Mouse (Mus musculus) olfactory bulb, adult 2 months (tissue): ENCODE results near the gene Pacrg. TPM values are rescaled to one million over a fixed set of nuclear protein-coding genes. Genes with fewer than 3 reads are reported as not detected.
A peak's percentile ranks its signal among the peaks of the same experiment; 100 is the strongest.

Experiments
- H3K27ac ChIP-seq: fragments of 200-500 bp; 2 replicates; pipeline ENCODE4 v1.5.1; 2012; ENCODE audit warnings: low read depth, low read length; ENCODE audit not compliant: insufficient read depth
- H3K4me1 ChIP-seq: fragments of 200-500 bp; 2 replicates; pipeline ENCODE4 v1.6.1; 2012; ENCODE audit warnings: low read length; ENCODE audit not compliant: control insufficient read depth, insufficient read depth
- H3K4me3 ChIP-seq: fragments of 200-500 bp; 2 replicates; pipeline ENCODE4 v1.5.1; 2012; ENCODE audit warnings: mild to moderate bottlenecking, low read depth, low read length, moderate library complexity; ENCODE audit not compliant: insufficient read depth
- CTCF ChIP-seq: fragments of 200-500 bp; IDR thresholded peaks from 2 replicates; pipeline ENCODE4 v1.5.1; 2012; ENCODE audit warnings: low read depth, mild to moderate bottlenecking, low read length, moderate library complexity; ENCODE audit not compliant: insufficient read depth
- POLR2A ChIP-seq: fragments of 200-500 bp; IDR thresholded peaks from 2 replicates; pipeline ENCODE4 v1.6.1; 2012; ENCODE audit warnings: mild to moderate bottlenecking, low read depth, low read length, moderate library complexity; ENCODE audit not compliant: insufficient read depth
- WGBS: fragments of 180-500 bp; shearing (Covaris S2); methylation state at CpG from one replicate; pipeline ENCODE4 v1.1.7; 2018; 5-methylcytosine and 5-hydroxymethylcytosine counted together
- polyA plus RNA-seq: library from polyadenylated mRNA; stranded (reverse); fragments of >200 nt; gene quantifications from 2 replicates; pipeline ENCODE4 v1.2.4, GENCODE M21; 2012; ENCODE audit warnings: low replicate concordance; ENCODE audit not compliant: missing spikeins, insufficient read depth, insufficient read length

Pacrg gene
- polyA plus RNA-seq, 1 experiment, result not detected

- no peak for TF ChIP-seq POLR2A
- no peak for TF ChIP-seq CTCF
- H3K4me1 ChIP-seq, result peaks cover 15% of the 10 kb centered on the region
- no peak overlapping the region for H3K4me3 ChIP-seq
- no peak overlapping the region for H3K27ac ChIP-seq
- WGBS, result 90% methylated on average over 6 of the region's 6 CpGs
Measured at GRCm38 (mm10) chr17:10383406-10383805, 456.7 kb downstream of the Pacrg start.

GRCm38 (mm10) chr17:10378467-10379175, 461.5 kb downstream of the Pacrg start:
- WGBS, result 36% methylated on average over 10 of the region's 10 CpGs
- Histone ChIP-seq H3K4me3 (no peak overlapping the region), H3K27ac (peak overlapping the region; percentile 18), H3K4me1 (peaks cover 17% of the 10 kb centered on the region)
- TF ChIP-seq CTCF, result no peak
- TF ChIP-seq POLR2A, result no peak

- no peak overlapping the region for H3K4me3 ChIP-seq
- WGBS, result 98% methylated on average over 2 of the region's 2 CpGs
- H3K4me1 ChIP-seq, result peaks cover 18% of the 10 kb centered on the region
- TF ChIP-seq POLR2A, result no peak
- no peak for TF ChIP-seq CTCF
- H3K27ac ChIP-seq, result no peak overlapping the region
Measured at GRCm38 (mm10) chr17:10377606-10378005, 462.5 kb downstream of the Pacrg start.

GRCm38 (mm10) chr17:10374316-10374715, 465.8 kb downstream of the Pacrg start:
- H3K4me1 ChIP-seq, result peaks cover 16% of the 10 kb centered on the region
- 68% methylated on average over 7 of the region's 7 CpGs for WGBS
- no peak overlapping the region for H3K4me3 ChIP-seq
- H3K27ac ChIP-seq, result no peak overlapping the region
- TF ChIP-seq CTCF, result no peak
- no peak for TF ChIP-seq POLR2A

GRCm38 (mm10) chr17:10373727-10374126, 466.4 kb downstream of the Pacrg start:
- WGBS, result 87% methylated on average over 3 of the region's 3 CpGs
- no peak overlapping the region for H3K4me3 ChIP-seq
- H3K4me1 ChIP-seq, result peaks cover 10% of the 10 kb centered on the region
- H3K27ac ChIP-seq, result no peak overlapping the region
- no peak for TF ChIP-seq POLR2A
- TF ChIP-seq CTCF, result no peak

- Histone ChIP-seq H3K4me3 (no peak overlapping the region), H3K27ac (no peak overlapping the region), H3K4me1 (peaks cover 6% of the 10 kb centered on the region)
- TF ChIP-seq POLR2A, result no peak
- no peak for TF ChIP-seq CTCF
- 74% methylated on average over 18 of the region's 18 CpGs for WGBS
Measured at GRCm38 (mm10) chr17:10372001-10372785, 467.9 kb downstream of the Pacrg start.

GRCm38 (mm10) chr17:10371472-10371871, 468.6 kb downstream of the Pacrg start:
- no peak overlapping the region for H3K27ac ChIP-seq
- peaks cover 6% of the 10 kb centered on the region for H3K4me1 ChIP-seq
- TF ChIP-seq POLR2A (no peak), CTCF (no peak)
- 57% methylated on average over 8 of the region's 8 CpGs for WGBS
- H3K4me3 ChIP-seq, result no peak overlapping the region

GRCm38 (mm10) chr17:10370660-10371130, 469.4 kb downstream of the Pacrg start:
- WGBS, result 87% methylated on average over 8 of the region's 8 CpGs

GRCm38 (mm10) chr17:10369961-10370659, 470.0 kb downstream of the Pacrg start:
- no peak overlapping the region for H3K4me3 ChIP-seq
- no peak overlapping the region for H3K27ac ChIP-seq
- 88% methylated on average over 13 of the region's 13 CpGs for WGBS
- no peak for TF ChIP-seq POLR2A
- H3K4me1 ChIP-seq, result peaks cover 6% of the 10 kb centered on the region

More at GRCm38 (mm10) chr17:10370660-10371130, 469.4 kb downstream of the Pacrg start:
- no peak overlapping the region for H3K27ac ChIP-seq
- peaks cover 6% of the 10 kb centered on the region for H3K4me1 ChIP-seq
- TF ChIP-seq POLR2A (no peak), CTCF (no peak)
- no peak overlapping the region for H3K4me3 ChIP-seq
